Mouse (Mus musculus) erythroblast, adult 5-6 weeks (primary cell): ENCODE measurements around the gene Igbp1. TPM values are rescaled to one million over a fixed set of nuclear protein-coding genes. Genes with fewer than 3 reads are reported as not detected.

Experiments used
- ATAC-seq: replicated peaks from 2 replicates; pipeline ENCODE4 v1.8.0; 2016; ENCODE audit warnings: moderate number of reproducible peaks, mild to moderate bottlenecking, moderate TSS enrichment, inconsistent platforms; ENCODE audit not compliant: poor library complexity, low FRiP score, severe bottlenecking
- total RNA-seq, 2 experiments: library from RNA; stranded (forward) in 1 of 2; stranded (reverse) in 1 of 2; fragments of 150-400 nt in 1 of 2; fragments of 200-764, 138-1000 nt in 1 of 2; gene quantifications; 2 replicates each; pipeline versions ENCODE4 v1.2.3 to v1.2.4; 2015 to 2017; ENCODE audit warnings: low replicate concordance in 2 of 2

Gene Igbp1
- total RNA-seq (2015; ENCODE audit: low replicate concordance) (15.7 and 22.1 TPM in 2 replicates), total RNA-seq (2017; ENCODE audit: low replicate concordance) (18.7 and 19.2 TPM in 2 replicates)

- peak; percentile 86 for ATAC-seq
Measured at GRCm38 (mm10) chrX:100494068-100494978, at the start of gene Igbp1. Gene Igbp1 (plus strand): TSS chrX:100494291.

DNA sequence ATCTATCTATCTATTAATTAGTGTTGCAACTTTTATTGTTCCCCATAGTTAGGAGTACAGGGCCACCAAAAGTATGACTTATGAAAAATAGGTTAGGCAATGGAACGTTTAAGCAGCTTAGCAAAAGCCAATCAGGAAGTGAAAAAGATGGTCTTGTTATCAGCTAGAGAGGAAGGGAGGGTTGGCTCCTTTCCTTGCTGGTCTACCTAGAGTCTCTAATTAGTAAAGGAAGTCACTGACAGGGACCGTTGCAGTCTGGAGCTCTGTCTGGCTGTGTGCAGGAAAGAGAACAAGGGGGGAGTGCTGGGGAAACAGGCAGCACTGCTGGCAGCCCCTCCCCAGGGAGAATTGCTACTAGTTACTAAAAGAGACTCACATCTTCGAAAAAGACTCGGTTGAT is 26.0 kb upstream of the Igbp1 start:
- ATAC-seq = no peak

DNA sequence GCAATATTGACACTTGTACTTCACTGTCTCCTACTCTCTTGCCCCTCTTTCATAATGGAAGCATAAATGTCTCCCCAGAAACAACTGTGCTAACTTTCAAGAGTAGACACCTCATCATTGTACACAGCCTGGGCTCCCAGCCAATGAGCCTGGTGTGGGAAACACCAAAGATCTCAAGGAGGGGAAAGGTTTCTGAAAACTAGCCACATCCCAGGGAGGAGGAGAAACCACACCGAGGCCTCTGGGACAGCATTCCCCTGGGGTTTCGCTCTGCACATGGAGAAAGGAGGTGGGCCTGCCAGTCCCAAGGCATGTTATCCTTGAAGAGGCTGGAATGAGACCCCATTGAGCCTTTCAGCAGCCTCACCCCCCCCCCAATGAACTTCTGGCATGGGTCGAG is 24.0 kb upstream of the Igbp1 start:
- ATAC-seq = no peak

DNA sequence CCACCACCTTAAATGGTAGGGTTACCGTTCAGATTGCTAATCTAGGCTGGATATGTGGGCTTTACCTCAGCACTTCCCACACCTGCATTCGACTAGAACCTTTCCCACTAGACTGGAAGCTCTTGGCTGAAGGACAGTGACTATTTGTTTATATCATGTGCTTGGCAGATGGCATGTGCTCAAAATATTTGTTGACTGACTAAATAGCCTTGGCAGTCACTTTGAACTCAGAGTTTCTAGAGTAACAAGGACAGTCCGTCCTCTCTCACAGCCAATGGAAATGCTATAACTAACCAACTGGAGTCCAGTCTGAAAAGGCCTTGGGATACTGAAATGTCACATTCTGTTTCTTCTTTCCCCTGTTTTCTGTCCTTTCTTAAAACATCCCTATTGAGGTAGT is 22.6 kb upstream of the Igbp1 start:
- no peak for ATAC-seq

GRCm38 (mm10) chrX:100475569-100476223 is 18.4 kb upstream of the Igbp1 start:
- peak; percentile 62 for ATAC-seq

- ATAC-seq = peak; percentile 91
Measured at GRCm38 (mm10) chrX:100480317-100480716, 13.8 kb upstream of the Igbp1 start.

GRCm38 (mm10) chrX:100493500-100494067 is 507 bp upstream of the Igbp1 start:
- ATAC-seq = no peak

- ATAC-seq = no peak
Measured at GRCm38 (mm10) chrX:100504175-100504851, 10.2 kb downstream of the Igbp1 start.

DNA sequence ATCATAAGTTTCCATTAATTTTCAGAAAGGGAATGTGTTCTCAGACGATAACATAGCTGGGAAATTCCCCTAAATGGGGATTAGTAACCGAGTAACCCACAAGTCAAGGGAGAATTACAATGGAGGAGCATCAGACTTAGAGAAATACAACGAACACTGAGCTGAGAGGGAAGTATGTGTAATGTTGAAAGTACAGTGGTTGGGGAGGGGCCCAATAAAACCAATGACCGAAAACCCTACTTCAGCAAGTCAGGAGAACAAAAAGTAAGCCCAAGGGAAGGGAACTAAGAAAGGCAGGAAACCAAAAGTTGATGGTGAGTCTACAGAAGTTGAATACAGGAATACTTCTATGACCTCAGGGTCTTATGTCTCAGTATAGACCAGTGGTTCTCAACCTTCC is 14.1 kb downstream of the Igbp1 start:
- no peak for ATAC-seq

DNA sequence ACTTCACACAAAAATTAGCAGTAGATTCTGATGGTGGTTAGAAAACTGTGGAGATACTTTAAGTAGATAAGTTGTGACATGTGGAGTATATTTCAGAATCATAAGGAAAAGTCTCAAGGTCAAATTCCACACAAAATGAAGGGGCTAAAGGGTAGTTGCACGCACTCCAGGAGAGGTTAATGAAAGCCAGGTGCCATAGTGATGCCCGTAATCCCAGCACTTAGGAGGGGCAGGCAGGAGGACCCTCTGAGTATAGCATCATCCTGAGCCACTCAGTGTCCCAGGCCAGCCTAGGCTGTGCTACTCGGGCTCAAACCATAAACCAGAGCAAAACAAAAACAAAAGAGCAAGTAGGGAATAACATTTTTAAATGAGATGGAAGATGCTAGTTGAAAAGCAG is 15.8 kb downstream of the Igbp1 start:
- no peak for ATAC-seq

- no peak for ATAC-seq
Measured at GRCm38 (mm10) chrX:100516683-100517082, 22.6 kb downstream of the Igbp1 start.

DNA sequence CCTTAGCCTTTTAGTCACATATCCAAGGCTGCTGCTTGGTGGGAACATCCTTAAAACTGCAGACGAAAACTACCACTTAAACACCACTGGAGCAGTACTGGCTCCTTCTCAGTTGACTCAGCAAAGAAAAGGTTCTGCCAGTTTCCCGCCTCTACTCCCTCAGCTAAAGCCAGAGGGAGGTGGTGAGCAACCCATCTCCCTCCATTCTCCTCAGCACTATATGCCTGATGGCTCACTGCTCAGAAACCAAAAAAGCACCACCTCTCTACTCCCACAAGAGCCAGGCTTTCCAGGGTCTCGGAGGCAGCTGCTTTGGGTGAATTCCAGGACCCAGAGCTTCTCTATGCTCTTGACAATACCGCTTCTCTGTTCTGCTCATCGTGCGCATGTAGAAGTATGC is 23.5 kb downstream of the Igbp1 start:
- no peak for ATAC-seq

GRCm38 (mm10) chrX:100518532-100518931 is 24.4 kb downstream of the Igbp1 start:
- ATAC-seq = no peak

DNA sequence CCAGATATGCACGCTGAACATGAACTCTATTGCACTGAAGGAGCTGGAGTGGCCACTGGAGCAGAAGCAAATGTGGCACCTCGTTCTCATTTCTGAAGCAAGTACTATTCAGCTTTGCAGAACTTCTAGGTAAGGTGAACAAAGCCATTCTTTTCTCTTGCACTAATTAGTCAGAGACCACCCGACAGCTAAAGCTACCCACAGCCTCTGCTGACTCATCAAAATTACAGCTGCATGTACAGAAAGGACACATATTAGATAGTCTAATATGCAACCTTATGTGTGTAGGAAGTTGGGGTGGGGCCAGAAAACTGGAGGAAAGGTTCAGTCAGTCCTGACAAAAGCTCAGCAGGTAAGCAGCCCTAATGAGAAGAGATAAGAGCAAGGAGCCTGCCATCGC is 30.4 kb downstream of the Igbp1 start, which contains the start of gene Dgat2l6:
Gene Dgat2l6 (plus strand): TSS at position 368 of the 400 bp plus-strand sequence.
- ATAC-seq = no peak

GRCm38 (mm10) chrX:100556026-100556425 is 61.9 kb downstream of the Igbp1 start:
- no peak for ATAC-seq

DNA sequence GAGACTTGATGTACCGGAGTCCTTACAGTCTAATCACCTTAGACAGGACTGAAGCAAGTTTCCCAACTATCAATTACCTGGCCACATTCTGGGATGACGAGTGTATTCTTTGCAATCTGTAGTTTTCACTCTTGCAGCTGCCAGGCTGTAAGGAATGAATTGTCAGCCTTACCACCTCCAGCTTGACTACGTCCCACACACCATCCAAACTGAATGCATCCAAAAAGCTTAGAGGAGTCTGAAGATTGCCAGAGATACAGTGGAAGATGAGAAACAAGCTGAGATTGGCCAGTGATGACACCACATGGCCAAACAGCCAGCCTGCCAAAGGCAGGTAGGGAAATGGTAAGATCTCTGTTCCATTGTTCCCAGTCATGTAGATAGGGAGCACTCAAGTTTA is 71.6 kb downstream of the Igbp1 start:
- ATAC-seq = no peak
